Mouse (Mus musculus) testis, adult 2 months (tissue): ENCODE results near the gene Commd1.

Experiments
- CTCF ChIP-seq: fragments of 200-500 bp; IDR thresholded peaks from 2 replicates; pipeline ENCODE4 v1.5.1; 2012; ENCODE audit warnings: low read depth, mild to moderate bottlenecking, inconsistent platforms, low read length, moderate library complexity; ENCODE audit not compliant: control insufficient read depth, insufficient read depth, insufficient replicate concordance
- POLR2A ChIP-seq: fragments of 200-500 bp; IDR thresholded peaks from 2 replicates; pipeline ENCODE4 v1.6.1; 2012; ENCODE audit warnings: low read depth, mild to moderate bottlenecking, inconsistent platforms, low read length, moderate library complexity; ENCODE audit not compliant: control insufficient read depth

DNA sequence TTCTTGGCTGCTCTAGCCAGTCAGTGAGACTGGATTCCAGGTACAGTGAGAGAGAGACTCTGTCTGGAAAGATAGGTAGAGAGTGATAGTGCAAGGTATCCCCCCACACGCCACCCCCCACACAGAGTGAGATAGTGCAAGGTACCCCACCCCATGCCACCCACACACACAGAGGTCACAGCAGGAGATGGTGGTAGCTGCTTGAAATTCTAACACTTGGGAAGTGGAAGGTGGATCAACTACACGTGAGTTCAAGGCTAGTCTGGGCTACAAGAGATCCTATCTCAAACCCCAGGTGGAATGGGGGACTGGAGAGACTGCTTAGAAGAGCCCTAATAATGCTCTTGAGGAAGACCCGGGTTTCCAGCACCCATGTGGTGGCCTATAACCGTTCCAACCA lies 1.1 kb downstream of the Commd1 start:
- TF ChIP-seq CTCF: no peak
- no peak for TF ChIP-seq POLR2A
